Mouse (Mus musculus) liver, embryonic 11.5 days (tissue): ENCODE measurements around the gene Pla2g7. TPM values are rescaled to one million over a fixed set of nuclear protein-coding genes. Genes with fewer than 3 reads are reported as not detected.

Experiments
- ATAC-seq: fragments of 200-750 bp; cut with Nextera tagmentation; replicated peaks from 2 replicates; pipeline ENCODE4 v1.8.0; 2017; ENCODE audit warnings: moderate number of reproducible peaks, mild to moderate bottlenecking, moderate TSS enrichment, moderate library complexity; ENCODE audit not compliant: low FRiP score
- DNase-seq: peaks from one replicate; pipeline ENCODE4 v3.0.0-alpha.2; 2017; ENCODE audit warnings: low spot score
- H3K27ac ChIP-seq: fragments of 300-500 bp; sonication (generic); 2 replicates; pipeline ENCODE4 v1.5.1; 2014; ENCODE audit warnings: mild to moderate bottlenecking, low read depth, low read length, control low read depth
- H3K27me3 ChIP-seq: fragments of 300-500 bp; sonication (generic); replicated peaks from 2 replicates; pipeline ENCODE4 v1.6.1; 2014; ENCODE audit warnings: low read length, mixed read lengths; ENCODE audit not compliant: control insufficient read depth, insufficient read depth
- H3K36me3 ChIP-seq: fragments of 300-500 bp; sonication (generic); 2 replicates; pipeline ENCODE4 v1.6.1; 2014; ENCODE audit warnings: mild to moderate bottlenecking, low read length, moderate library complexity, mixed read lengths; ENCODE audit not compliant: control insufficient read depth, insufficient read depth
- H3K4me1 ChIP-seq: fragments of 300-500 bp; sonication (generic); replicated peaks from 2 replicates; pipeline ENCODE4 v1.6.1; 2014; ENCODE audit warnings: low read length, mixed read lengths; ENCODE audit not compliant: control insufficient read depth, insufficient read depth
- H3K4me2 ChIP-seq: fragments of 300-500 bp; sonication (generic); 2 replicates; pipeline ENCODE4 v1.6.1; 2014; ENCODE audit warnings: mild to moderate bottlenecking, control low read depth, moderate library complexity
- H3K4me3 ChIP-seq: fragments of 300-500 bp; sonication (generic); 2 replicates; pipeline ENCODE4 v1.5.1; 2014; ENCODE audit warnings: low read depth, low read length, control low read depth
- H3K9ac ChIP-seq: fragments of 300-500 bp; sonication (generic); 2 replicates; pipeline ENCODE4 v1.6.1; 2014; ENCODE audit warnings: low read depth, low read length, control low read depth
- H3K9me3 ChIP-seq: fragments of 300-500 bp; sonication (generic); 2 replicates; pipeline ENCODE4 v1.6.1; 2016; ENCODE audit warnings: low read length, inconsistent platforms, mixed read lengths; ENCODE audit not compliant: control insufficient read depth
- WGBS: fragments of 180-500 bp; shearing (Covaris S2); extraction: QIAGEN DNeasy Blood & Tissue Kit; methylation state at CpG from one replicate; pipeline ENCODE4 v1.1.7; 2014; 5-methylcytosine and 5-hydroxymethylcytosine counted together
- polyA plus RNA-seq: library from polyadenylated mRNA; unstranded; fragments of >200 nt; fragmentation: Nextera tagmentation; extraction: Ambion mirVana; gene quantifications from 2 replicates; pipeline ENCODE4 v1.2.1, GENCODE M21; 2014

Pla2g7 gene
- polyA plus RNA-seq, 1 experiment from 2014 or later = 3.7 TPM

DNA sequence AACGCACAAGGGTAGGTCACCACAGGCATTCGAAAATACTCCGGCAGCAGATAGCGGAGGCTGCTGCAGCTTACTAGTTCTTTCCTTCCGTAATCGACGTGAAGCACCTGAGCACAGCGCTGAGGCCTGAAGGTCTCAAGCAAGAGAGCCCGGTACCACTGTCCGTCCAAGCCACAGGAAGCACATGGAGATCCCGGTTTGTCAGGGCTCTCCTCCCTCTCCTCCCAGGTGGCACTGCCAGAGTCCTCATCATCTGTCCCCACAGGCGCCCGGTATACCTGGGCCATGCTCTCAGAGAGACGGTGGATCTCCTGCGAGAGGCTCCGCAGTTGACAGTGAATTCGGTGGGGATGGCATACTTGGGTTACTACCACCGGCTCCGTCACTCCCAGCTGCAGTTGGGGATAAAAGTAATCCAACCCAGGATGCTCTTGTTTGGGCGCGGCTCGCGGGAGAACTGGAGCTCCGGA lies 61.2 kb downstream of the Pla2g7 start:
- peak overlapping the region; percentile 34 for H3K4me3 ChIP-seq

DNA sequence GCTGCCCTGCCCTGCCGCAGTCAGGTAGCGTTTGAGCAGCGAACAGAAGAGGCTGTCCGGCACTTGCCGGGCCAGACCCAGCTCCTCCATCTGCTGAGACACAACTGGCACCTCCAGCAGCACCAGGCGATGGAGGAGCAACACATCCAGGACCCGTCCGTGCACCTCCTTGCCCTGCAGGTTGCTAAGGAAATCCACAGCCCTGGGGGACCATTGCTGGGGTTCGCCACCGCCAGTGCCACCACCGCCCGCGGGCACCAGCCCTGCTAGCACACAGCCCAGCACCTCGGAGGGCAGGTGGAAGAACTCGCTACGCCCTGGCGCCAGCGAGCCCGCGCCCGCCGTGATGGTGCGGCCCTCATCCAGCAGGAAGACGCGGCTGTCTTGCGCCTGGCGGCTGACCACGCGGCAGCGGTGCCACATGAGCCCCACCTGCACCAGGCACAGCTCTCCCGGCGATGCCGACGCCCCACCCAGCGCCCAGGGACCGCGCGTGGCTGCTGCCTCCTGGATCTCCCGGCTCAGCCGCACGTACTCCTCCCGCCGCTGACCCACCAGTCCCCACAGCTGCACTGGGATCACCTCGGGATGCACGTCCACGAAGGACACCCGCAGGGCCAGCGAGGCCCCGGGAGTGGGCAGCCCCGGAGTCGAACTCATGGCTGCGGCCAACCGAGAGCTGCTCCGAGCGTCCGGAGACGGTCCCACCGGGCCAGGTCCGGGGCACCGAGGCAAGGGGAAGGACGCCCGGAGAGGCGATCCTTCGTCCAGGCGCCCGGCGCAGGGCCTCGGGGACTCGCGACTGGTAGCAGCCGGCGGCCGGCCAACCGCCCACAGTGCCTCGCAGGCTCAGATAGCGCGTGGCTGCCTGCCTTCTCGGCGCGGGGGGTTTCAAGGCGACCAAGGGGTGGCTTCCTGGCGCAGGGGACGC lies 61.9 kb downstream of the Pla2g7 start, which contains the start of gene Tdrd6:
Tdrd6 (minus strand) TSS at position 804 of the 931 bp plus-strand sequence.
- DNase-seq (peak; percentile 37), ATAC-seq (no peak; the same call in 1 of the 2 replicates)
- Histone ChIP-seq H3K36me3 (no peaks in the 10 kb centered on the region), H3K9ac (no peak within 1 kb of the TSS), H3K4me1 (no peaks in the 10 kb centered on the region; the same call in 1 of the 2 replicates), H3K4me3 (peak within 1 kb of the TSS; percentile 34), H3K27me3 (peaks cover 45% of the 10 kb centered on the region), H3K9me3 (no peaks in the 10 kb centered on the region), H3K4me2 (peak within 1 kb of the TSS; percentile 68), H3K27ac (no peak within 1 kb of the TSS)
- 4% methylated on average over 82 of the region's 83 CpGs for WGBS

More for the DNA sequence above, 61.2 kb downstream of the Pla2g7 start:
- H3K27ac ChIP-seq = no peak overlapping the region
- WGBS = 27% methylated on average over 24 of the region's 24 CpGs
- peaks cover 45% of the 10 kb centered on the region for H3K27me3 ChIP-seq
- no peaks in the 10 kb centered on the region; the same call in 1 of the 2 replicates for H3K4me1 ChIP-seq
- H3K4me2 ChIP-seq = peak overlapping the region; percentile 68
- ATAC-seq = no peak
- H3K9me3 ChIP-seq = no peaks in the 10 kb centered on the region
- DNase-seq = peak; percentile 35
- no peak overlapping the region for H3K9ac ChIP-seq
- no peaks in the 10 kb centered on the region for H3K36me3 ChIP-seq

DNA sequence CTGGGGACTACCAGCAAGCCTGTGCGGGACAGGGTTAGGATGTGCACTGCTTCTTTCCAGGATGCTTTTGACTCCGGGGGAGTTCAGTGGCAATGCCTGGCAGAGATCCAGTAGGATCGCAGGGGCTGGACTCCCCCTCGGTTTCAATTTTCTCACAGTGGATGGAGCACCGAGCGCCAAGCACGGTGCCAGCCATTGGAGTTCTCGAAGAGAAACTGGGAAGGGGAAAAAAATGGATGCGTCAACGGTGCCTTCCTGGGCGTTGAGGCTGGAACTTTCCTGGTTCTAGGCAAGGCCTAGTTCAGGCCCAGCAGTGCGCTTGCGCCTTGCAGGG lies 62.5 kb downstream of the Pla2g7 start:
- no peaks in the 10 kb centered on the region for H3K36me3 ChIP-seq
- no peak overlapping the region for H3K27ac ChIP-seq
- H3K4me1 ChIP-seq = no peaks in the 10 kb centered on the region; the same call in 1 of the 2 replicates
- WGBS = 47% methylated on average over 13 of the region's 13 CpGs
- no peak for ATAC-seq
- no peaks in the 10 kb centered on the region for H3K9me3 ChIP-seq
- DNase-seq = no peak
- H3K9ac ChIP-seq = no peak overlapping the region
- H3K4me3 ChIP-seq = no peak overlapping the region; the same call in 1 of the 2 replicates
- peak overlapping the region; percentile 68 for H3K4me2 ChIP-seq
- H3K27me3 ChIP-seq = peaks cover 45% of the 10 kb centered on the region

- DNase-seq = no peak
- no peak overlapping the region for H3K9ac ChIP-seq
- no peaks in the 10 kb centered on the region for H3K36me3 ChIP-seq
- WGBS = 86% methylated on average over 4 of the region's 4 CpGs
- H3K4me1 ChIP-seq = no peaks in the 10 kb centered on the region
- no peak for ATAC-seq
- no peak overlapping the region for H3K4me2 ChIP-seq
- H3K4me3 ChIP-seq = no peak overlapping the region
- 0 out of 2 replicates have a peak, but pooled peaks cover 3% of the 10 kb centered on the region for H3K27me3 ChIP-seq
- no peaks in the 10 kb centered on the region for H3K9me3 ChIP-seq
- no peak overlapping the region for H3K27ac ChIP-seq
Observed at GRCm38 (mm10) chr17:43637146-43637545, 69.2 kb downstream of the Pla2g7 start.

- Histone ChIP-seq H3K27ac (no peak overlapping the region), H3K27me3 (no peaks in the 10 kb centered on the region), H3K9ac (no peak overlapping the region), H3K9me3 (no peaks in the 10 kb centered on the region), H3K36me3 (no peaks in the 10 kb centered on the region), H3K4me1 (no peaks in the 10 kb centered on the region; the same call in 1 of the 2 replicates), H3K4me2 (no peak overlapping the region), H3K4me3 (no peak overlapping the region)
- no peak for DNase-seq
- no peak for ATAC-seq
- 62% methylated on average over 1 of the region's 1 CpGs for WGBS
Observed at GRCm38 (mm10) chr17:43640825-43641224, 72.9 kb downstream of the Pla2g7 start.

GRCm38 (mm10) chr17:43643191-43643590 lies 75.3 kb downstream of the Pla2g7 start:
- no peak overlapping the region for H3K27ac ChIP-seq
- H3K27me3 ChIP-seq = no peaks in the 10 kb centered on the region
- DNase-seq (no peak), ATAC-seq (no peak)
- H3K9me3 ChIP-seq = no peaks in the 10 kb centered on the region
- H3K4me2 ChIP-seq = no peak overlapping the region
- no peaks in the 10 kb centered on the region for H3K36me3 ChIP-seq
- WGBS = 70% methylated on average over 7 of the region's 7 CpGs
- no peak overlapping the region for H3K9ac ChIP-seq
- H3K4me3 ChIP-seq = no peak overlapping the region
- no peaks in the 10 kb centered on the region; the same call in 1 of the 2 replicates for H3K4me1 ChIP-seq

DNA sequence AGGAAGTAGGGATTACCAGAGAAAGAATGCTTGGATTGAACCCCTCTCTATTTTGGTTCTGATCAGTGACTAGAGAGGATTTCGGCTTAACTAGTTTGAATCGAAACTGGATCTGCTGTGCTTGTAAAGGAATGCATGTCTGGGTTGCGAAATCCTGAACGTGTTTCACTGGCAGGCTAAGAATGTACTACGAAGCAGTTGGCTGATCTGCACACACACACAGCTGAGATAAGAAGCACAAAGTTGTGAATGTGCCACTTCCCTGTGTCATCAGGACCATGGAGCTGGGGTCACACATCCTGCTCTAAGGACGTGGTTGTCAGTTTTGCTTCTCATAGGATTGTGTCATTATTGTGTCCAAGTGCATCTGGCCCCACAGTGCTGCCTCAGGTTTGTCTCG lies 76.5 kb downstream of the Pla2g7 start:
- Histone ChIP-seq H3K9ac (no peak overlapping the region), H3K27me3 (no peaks in the 10 kb centered on the region), H3K36me3 (no peaks in the 10 kb centered on the region), H3K27ac (no peak overlapping the region), H3K4me2 (no peak overlapping the region), H3K4me1 (no peaks in the 10 kb centered on the region; the same call in 1 of the 2 replicates), H3K4me3 (no peak overlapping the region), H3K9me3 (no peaks in the 10 kb centered on the region)
- DNase-seq (no peak), ATAC-seq (no peak)
- 37% methylated on average over 7 of the region's 7 CpGs for WGBS

DNA sequence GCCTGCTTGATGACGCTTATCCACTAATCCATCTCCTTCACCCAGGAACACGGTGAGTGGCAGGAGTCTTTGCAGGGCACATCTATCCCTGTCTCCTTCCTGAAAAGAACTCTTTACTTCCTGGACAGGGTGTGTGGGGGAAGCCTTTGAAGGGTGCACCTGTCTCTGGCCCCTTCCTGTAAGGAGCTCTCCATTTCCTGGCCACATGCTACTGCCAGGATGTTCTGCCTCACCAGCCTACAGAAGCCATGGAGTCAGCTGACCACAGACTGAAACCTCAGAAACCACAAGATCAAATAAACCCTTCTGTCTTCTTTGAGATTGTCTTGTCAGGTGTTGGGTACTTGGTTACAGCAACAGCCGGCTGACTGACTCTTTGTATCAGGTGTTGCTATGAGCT lies 77.2 kb downstream of the Pla2g7 start:
- Histone ChIP-seq H3K4me1 (no peaks in the 10 kb centered on the region; the same call in 1 of the 2 replicates), H3K27ac (no peak overlapping the region), H3K4me2 (no peak overlapping the region), H3K36me3 (no peaks in the 10 kb centered on the region), H3K9me3 (no peaks in the 10 kb centered on the region), H3K27me3 (no peaks in the 10 kb centered on the region), H3K9ac (no peak overlapping the region), H3K4me3 (no peak overlapping the region)
- ATAC-seq (no peak), DNase-seq (no peak)
- 73% methylated on average over 3 of the region's 3 CpGs for WGBS
